Mouse (Mus musculus) embryonic facial prominence, embryonic 11.5 days (tissue): ENCODE results near the gene Olfr794. TPM values are rescaled to one million over a fixed set of nuclear protein-coding genes. Genes with fewer than 3 reads are reported as not detected.

Experiments used
- ATAC-seq: fragments of 200-750 bp; cut with Nextera tagmentation; replicated peaks from 2 replicates; pipeline ENCODE4 v1.8.0; 2017; ENCODE audit warnings: low read depth; ENCODE audit not compliant: insufficient number of reproducible peaks, low FRiP score, low TSS enrichment
- DNase-seq: peaks from one replicate; pipeline ENCODE4 v3.0.0-alpha.2; 2015; ENCODE audit warnings: low spot score
- H3K27ac ChIP-seq: fragments of 300-500 bp; sonication (generic); replicated peaks from 2 replicates; pipeline ENCODE4 v1.5.1; 2014; ENCODE audit warnings: mild to moderate bottlenecking, low read depth, low read length, control low read depth
- H3K27me3 ChIP-seq: fragments of 300-500 bp; sonication (generic); 2 replicates; pipeline ENCODE4 v1.6.1; 2014; ENCODE audit warnings: mild to moderate bottlenecking, low read length, moderate library complexity, mixed read lengths; ENCODE audit not compliant: control insufficient read depth, insufficient read depth
- H3K36me3 ChIP-seq: fragments of 300-500 bp; sonication (generic); replicated peaks from 2 replicates; pipeline ENCODE4 v1.6.1; 2014; ENCODE audit warnings: low read depth, mild to moderate bottlenecking, low read length, moderate library complexity, mixed read lengths; ENCODE audit not compliant: control insufficient read depth, insufficient read depth
- H3K4me1 ChIP-seq: fragments of 300-500 bp; sonication (generic); 2 replicates; pipeline ENCODE4 v1.6.1; 2014; ENCODE audit warnings: low read length, mixed read lengths; ENCODE audit not compliant: control insufficient read depth, insufficient read depth
- H3K4me2 ChIP-seq: fragments of 300-500 bp; sonication (generic); 2 replicates; pipeline ENCODE4 v1.6.1; 2014; ENCODE audit warnings: low read depth, mild to moderate bottlenecking, control low read depth, low read length, moderate library complexity
- H3K4me3 ChIP-seq: fragments of 300-500 bp; sonication (generic); 2 replicates; pipeline ENCODE4 v1.5.1; 2014; ENCODE audit warnings: low read depth, low read length, control low read depth
- H3K9ac ChIP-seq: fragments of 300-500 bp; sonication (generic); replicated peaks from 2 replicates; pipeline ENCODE4 v1.6.1; 2014; ENCODE audit warnings: mild to moderate bottlenecking, control low read depth, low read length
- H3K9me3 ChIP-seq: fragments of 300-500 bp; sonication (generic); replicated peaks from 2 replicates; pipeline ENCODE4 v1.6.1; 2016; ENCODE audit warnings: mild to moderate bottlenecking, low read length, inconsistent platforms, mixed read lengths; ENCODE audit not compliant: control insufficient read depth
- WGBS: fragments of 180-500 bp; shearing (Covaris S2); extraction: QIAGEN DNeasy Blood & Tissue Kit; methylation state at CpG from one replicate; pipeline ENCODE4 v1.1.7; 2014; 5-methylcytosine and 5-hydroxymethylcytosine counted together
- polyA plus RNA-seq: library from polyadenylated mRNA; unstranded; fragments of >200 nt; fragmentation: Nextera tagmentation; extraction: Ambion mirVana; gene quantifications from 2 replicates; pipeline ENCODE4 v1.2.1, GENCODE M21; 2014

The Olfr794 gene
- not detected in 2 replicates for polyA plus RNA-seq

- no peak for ATAC-seq
- no peaks in the 10 kb centered on the region for H3K36me3 ChIP-seq
Observed at GRCm38 (mm10) chr10:129567355-129567754, at the start of gene Olfr794. Gene Olfr794 (plus strand): TSS chr10:129567655.

GRCm38 (mm10) chr10:129521492-129521891, 46.0 kb upstream of the Olfr794 start, which contains the start of gene Olfr791:
Gene Olfr791 (plus strand): TSS chr10:129521792.
- Histone ChIP-seq H3K4me2 (no peak within 1 kb of the TSS), H3K4me1 (no peaks in the 10 kb centered on the region), H3K36me3 (no peaks in the 10 kb centered on the region), H3K27ac (no peak within 1 kb of the TSS), H3K9me3 (no peaks in the 10 kb centered on the region), H3K27me3 (no peaks in the 10 kb centered on the region), H3K9ac (no peak within 1 kb of the TSS), H3K4me3 (no peak within 1 kb of the TSS)
- DNase-seq (no peak), ATAC-seq (no peak)
- WGBS: 79% methylated on average over 3 of the region's 3 CpGs

More at GRCm38 (mm10) chr10:129567355-129567754, at the start of gene Olfr794:
- H3K9ac ChIP-seq: no peak within 1 kb of the TSS
- DNase-seq: no peak
- no peak within 1 kb of the TSS for H3K27ac ChIP-seq
- no peak within 1 kb of the TSS for H3K4me3 ChIP-seq
- H3K4me2 ChIP-seq: no peak within 1 kb of the TSS
- H3K4me1 ChIP-seq: no peaks in the 10 kb centered on the region
- H3K27me3 ChIP-seq: no peaks in the 10 kb centered on the region
- H3K9me3 ChIP-seq: no peaks in the 10 kb centered on the region
- WGBS: 81% methylated on average over 2 of the region's 2 CpGs

GRCm38 (mm10) chr10:129538862-129539261, 28.6 kb upstream of the Olfr794 start, which contains the start of gene Olfr792:
Gene Olfr792 (plus strand): TSS chr10:129539162.
- ATAC-seq (no peak), DNase-seq (no peak)
- 81% methylated on average over 1 of the region's 1 CpGs for WGBS
- Histone ChIP-seq H3K4me1 (no peaks in the 10 kb centered on the region), H3K9ac (no peak within 1 kb of the TSS), H3K27ac (no peak within 1 kb of the TSS), H3K4me3 (no peak within 1 kb of the TSS), H3K4me2 (no peak within 1 kb of the TSS), H3K27me3 (no peaks in the 10 kb centered on the region), H3K36me3 (no peaks in the 10 kb centered on the region), H3K9me3 (no peaks in the 10 kb centered on the region)

- H3K4me2 ChIP-seq: no peak overlapping the region
- DNase-seq: peak; percentile 17
- H3K27me3 ChIP-seq: no peaks in the 10 kb centered on the region
- no peak overlapping the region for H3K9ac ChIP-seq
- H3K27ac ChIP-seq: no peak overlapping the region
- H3K4me1 ChIP-seq: no peaks in the 10 kb centered on the region
- 41% methylated on average over 1 of the region's 1 CpGs for WGBS
- no peak overlapping the region for H3K4me3 ChIP-seq
- peak; percentile 56; the same call in 1 of the 2 replicates for ATAC-seq
- no peaks in the 10 kb centered on the region for H3K36me3 ChIP-seq
- H3K9me3 ChIP-seq: no peaks in the 10 kb centered on the region
Observed at GRCm38 (mm10) chr10:129549354-129549753, 18.1 kb upstream of the Olfr794 start.

- H3K4me1 ChIP-seq: no peaks in the 10 kb centered on the region
- H3K4me3 ChIP-seq: no peak overlapping the region
- no peaks in the 10 kb centered on the region for H3K27me3 ChIP-seq
- 68% methylated on average over 1 of the region's 1 CpGs for WGBS
- H3K4me2 ChIP-seq: no peak overlapping the region
- no peak overlapping the region for H3K27ac ChIP-seq
- no peaks in the 10 kb centered on the region for H3K9me3 ChIP-seq
- DNase-seq (no peak), ATAC-seq (no peak)
- H3K36me3 ChIP-seq: no peaks in the 10 kb centered on the region
- H3K9ac ChIP-seq: no peak overlapping the region
Observed at GRCm38 (mm10) chr10:129577066-129577465, 9.6 kb downstream of the Olfr794 start.

- H3K36me3 ChIP-seq: no peaks in the 10 kb centered on the region
- H3K4me3 ChIP-seq: no peak within 1 kb of the TSS
- ATAC-seq (no peak), DNase-seq (no peak)
- H3K9ac ChIP-seq: no peak within 1 kb of the TSS
- no peaks in the 10 kb centered on the region for H3K27me3 ChIP-seq
- H3K9me3 ChIP-seq: no peaks in the 10 kb centered on the region
- H3K4me1 ChIP-seq: no peaks in the 10 kb centered on the region
- WGBS: 82% methylated on average over 1 of the region's 1 CpGs
- no peak within 1 kb of the TSS for H3K4me2 ChIP-seq
- no peak within 1 kb of the TSS for H3K27ac ChIP-seq
Observed at GRCm38 (mm10) chr10:129612470-129612869, 45.0 kb downstream of the Olfr794 start, which contains the start of gene Olfr796. Gene Olfr796 (minus strand): TSS chr10:129612570.

- H3K4me2 ChIP-seq: no peak overlapping the region
- no peaks in the 10 kb centered on the region for H3K9me3 ChIP-seq
- no peak overlapping the region for H3K4me3 ChIP-seq
- 13% methylated on average over 1 of the region's 1 CpGs for WGBS
- H3K27ac ChIP-seq: no peak overlapping the region
- H3K27me3 ChIP-seq: no peaks in the 10 kb centered on the region
- DNase-seq: no peak
- 0 out of 2 replicates have a peak, but pooled peaks have one; percentile 6 for ATAC-seq
- no peaks in the 10 kb centered on the region for H3K36me3 ChIP-seq
- H3K4me1 ChIP-seq: no peaks in the 10 kb centered on the region
- H3K9ac ChIP-seq: no peak overlapping the region
Observed at GRCm38 (mm10) chr10:129621724-129622123, 54.3 kb downstream of the Olfr794 start.
